Mouse (Mus musculus): ENCODE data around the gene Hoxa3. TPM values are rescaled to one million over a fixed set of nuclear protein-coding genes. Genes with fewer than 3 reads are reported as not detected.

Gene Hoxa3
- polyA plus RNA-seq, 1 experiment from 2014 or later: 0.11 TPM

DNA sequence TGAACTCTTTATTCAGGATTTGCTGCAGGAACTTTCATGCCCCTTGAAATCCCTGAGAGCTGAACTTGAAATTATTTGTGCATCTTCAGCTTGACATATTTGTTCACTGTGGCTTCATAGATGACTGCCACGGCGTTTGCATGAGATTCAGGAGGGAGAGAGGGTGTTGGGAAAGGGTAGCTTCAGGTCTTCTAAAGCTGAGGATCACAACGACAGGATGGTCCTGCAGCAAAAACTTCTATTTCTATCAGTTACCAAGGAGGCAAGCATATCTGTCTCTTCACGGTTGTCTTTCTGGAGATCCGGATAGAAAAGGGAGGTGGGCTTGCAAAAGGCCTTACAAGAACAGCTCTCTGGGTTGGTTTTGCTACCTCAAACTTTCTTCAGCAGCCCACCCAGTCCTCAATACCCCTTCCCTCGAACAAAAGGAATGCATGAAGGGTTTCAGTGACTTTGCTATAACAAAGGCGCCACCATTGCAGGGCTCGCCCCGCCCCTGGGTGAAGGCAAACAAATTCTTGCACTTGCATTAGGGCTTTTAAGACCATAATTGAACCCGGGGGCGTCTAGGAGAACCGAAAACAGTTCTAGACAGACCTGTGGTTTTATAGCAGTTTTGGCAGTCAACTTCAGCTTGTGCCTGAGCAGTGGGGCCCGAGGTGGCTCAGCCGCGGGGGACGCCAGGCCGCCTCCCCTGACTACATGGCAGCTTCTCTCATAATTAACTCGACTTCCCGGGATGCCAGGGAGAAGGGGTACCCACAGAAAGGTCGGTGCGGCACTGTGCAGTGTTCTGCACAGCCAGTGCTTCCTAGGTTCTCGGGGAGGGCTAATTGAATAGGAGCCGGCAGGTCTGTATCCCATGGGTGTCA is 34.9 kb upstream of the Hoxa3 start:
- Histone ChIP-seq H3K36me3 (ENCODE audit: control insufficient read depth, insufficient read depth, low read length) (no peaks in the 10 kb centered on the region), H3K9me3 (ENCODE audit: control insufficient read depth, low read length) (no peaks in the 10 kb centered on the region), H3K27ac (ENCODE audit: low read depth, low read length) (no peak overlapping the region), H3K4me1 (ENCODE audit: control insufficient read depth, insufficient read depth, low read length) (no peaks in the 10 kb centered on the region), H3K27me3 (ENCODE audit: control insufficient read depth, insufficient read depth, low read length) (peaks cover 99% of the 10 kb centered on the region), H3K4me2 (no peak overlapping the region), H3K4me3 (ENCODE audit: low read depth, low read length) (no peak overlapping the region), H3K9ac (ENCODE audit: low read length) (no peak overlapping the region)
- 2% methylated on average over 23 of the region's 23 CpGs for WGBS
- DNase-seq (ENCODE audit: low spot score, missing footprints): peak; percentile 95
- no peak for ATAC-seq (ENCODE audit: low FRiP score)

DNA sequence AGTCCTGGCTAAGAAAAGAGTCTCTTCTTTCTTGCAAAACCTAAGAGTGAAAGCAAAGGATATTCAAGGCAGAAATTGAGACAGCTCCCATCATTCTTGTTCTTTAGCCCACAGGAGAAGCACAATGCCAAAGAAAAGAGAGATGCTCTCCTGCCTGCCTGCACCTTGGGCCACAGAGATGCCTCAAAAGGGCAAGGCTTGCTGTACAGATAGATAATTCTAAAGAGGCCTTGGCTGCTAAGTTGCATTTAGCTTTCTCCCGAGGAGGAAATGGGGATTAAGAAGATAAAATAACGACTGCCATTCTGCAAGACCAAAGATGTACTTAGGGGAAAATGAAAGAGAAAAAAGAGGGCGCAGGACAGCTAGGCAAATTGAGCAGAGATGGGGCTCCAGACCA is 33.8 kb upstream of the Hoxa3 start:
- Histone ChIP-seq H3K27me3 (ENCODE audit: control insufficient read depth, insufficient read depth, low read length) (peaks cover 99% of the 10 kb centered on the region), H3K9me3 (ENCODE audit: control insufficient read depth, low read length) (no peaks in the 10 kb centered on the region), H3K4me1 (ENCODE audit: control insufficient read depth, insufficient read depth, low read length) (no peaks in the 10 kb centered on the region), H3K9ac (ENCODE audit: low read length) (no peak overlapping the region), H3K4me2 (no peak overlapping the region), H3K36me3 (ENCODE audit: control insufficient read depth, insufficient read depth, low read length) (no peaks in the 10 kb centered on the region), H3K4me3 (ENCODE audit: low read depth, low read length) (no peak overlapping the region), H3K27ac (ENCODE audit: low read depth, low read length) (no peak overlapping the region)
- ATAC-seq (ENCODE audit: low FRiP score) (no peak), DNase-seq (ENCODE audit: low spot score, missing footprints) (no peak)
- 6% methylated on average over 3 of the region's 3 CpGs for WGBS

DNA sequence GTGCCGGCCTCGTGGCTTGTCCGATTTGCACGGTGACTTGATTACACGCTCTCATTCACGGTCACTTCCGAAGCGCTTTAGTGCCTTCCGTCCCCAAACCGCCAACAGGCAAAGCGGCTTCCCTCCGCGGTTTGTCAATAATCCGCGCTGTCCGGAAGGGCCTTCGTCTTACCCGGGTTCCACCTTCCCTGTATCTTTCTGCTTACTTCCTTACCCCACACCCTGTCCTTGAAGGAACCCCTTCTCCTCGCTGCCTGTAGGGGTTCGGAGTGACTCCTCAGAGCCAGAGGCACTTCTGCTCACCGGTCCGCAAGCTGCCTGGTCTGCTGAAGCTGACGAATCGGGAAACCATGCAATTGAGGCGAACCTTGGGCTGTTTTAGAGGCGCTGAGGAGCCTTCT is 33.3 kb upstream of the Hoxa3 start:
- H3K27ac ChIP-seq (ENCODE audit: low read depth, low read length): no peak overlapping the region
- no peaks in the 10 kb centered on the region for H3K4me1 ChIP-seq (ENCODE audit: control insufficient read depth, insufficient read depth, low read length)
- H3K9ac ChIP-seq (ENCODE audit: low read length): no peak overlapping the region
- peak; percentile 96 for DNase-seq (ENCODE audit: low spot score, missing footprints)
- H3K4me3 ChIP-seq (ENCODE audit: low read depth, low read length): no peak overlapping the region
- no peak overlapping the region for H3K4me2 ChIP-seq
- H3K36me3 ChIP-seq (ENCODE audit: control insufficient read depth, insufficient read depth, low read length): no peaks in the 10 kb centered on the region
- H3K9me3 ChIP-seq (ENCODE audit: control insufficient read depth, low read length): no peaks in the 10 kb centered on the region
- ATAC-seq (ENCODE audit: low FRiP score): no peak
- WGBS: under 1% methylated on average over 26 of the region's 26 CpGs
- H3K27me3 ChIP-seq (ENCODE audit: control insufficient read depth, insufficient read depth, low read length): peaks cover 99% of the 10 kb centered on the region

DNA sequence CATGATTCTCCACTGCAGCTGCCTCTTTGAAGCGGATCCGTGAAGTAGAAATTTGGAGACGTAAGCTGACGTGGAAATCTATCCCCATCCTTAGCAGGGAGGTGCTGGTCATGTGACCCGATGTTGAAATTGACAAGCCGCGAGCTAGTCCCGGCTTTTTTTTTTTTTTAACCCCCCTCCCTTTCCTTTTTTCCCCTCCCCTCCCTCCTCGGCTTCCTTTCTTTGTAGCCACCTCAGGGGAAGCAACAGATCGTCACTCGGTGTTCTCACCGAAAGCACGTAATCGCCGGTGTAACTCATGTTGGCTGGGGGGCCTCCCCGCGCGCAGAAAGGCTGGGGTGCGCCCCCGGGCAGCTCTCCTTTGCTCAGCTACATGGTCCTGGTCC is 32.6 kb upstream of the Hoxa3 start, which contains the start of gene Hoxa11:
Gene Hoxa11, minus strand, starts transcription at position 54 of the 386 bp plus-strand sequence.
- Histone ChIP-seq H3K36me3 (ENCODE audit: control insufficient read depth, insufficient read depth, low read length) (no peaks in the 10 kb centered on the region), H3K4me1 (ENCODE audit: control insufficient read depth, insufficient read depth, low read length) (no peaks in the 10 kb centered on the region), H3K27me3 (ENCODE audit: control insufficient read depth, insufficient read depth, low read length) (peaks cover 99% of the 10 kb centered on the region), H3K4me2 (no peak within 1 kb of the TSS), H3K27ac (ENCODE audit: low read depth, low read length) (no peak within 1 kb of the TSS), H3K4me3 (ENCODE audit: low read depth, low read length) (no peak within 1 kb of the TSS), H3K9me3 (ENCODE audit: control insufficient read depth, low read length) (no peaks in the 10 kb centered on the region), H3K9ac (ENCODE audit: low read length) (no peak within 1 kb of the TSS)
- WGBS: under 1% methylated on average over 20 of the region's 20 CpGs
- ATAC-seq (ENCODE audit: low FRiP score) (no peak), DNase-seq (ENCODE audit: low spot score, missing footprints) (peak; percentile 93)

DNA sequence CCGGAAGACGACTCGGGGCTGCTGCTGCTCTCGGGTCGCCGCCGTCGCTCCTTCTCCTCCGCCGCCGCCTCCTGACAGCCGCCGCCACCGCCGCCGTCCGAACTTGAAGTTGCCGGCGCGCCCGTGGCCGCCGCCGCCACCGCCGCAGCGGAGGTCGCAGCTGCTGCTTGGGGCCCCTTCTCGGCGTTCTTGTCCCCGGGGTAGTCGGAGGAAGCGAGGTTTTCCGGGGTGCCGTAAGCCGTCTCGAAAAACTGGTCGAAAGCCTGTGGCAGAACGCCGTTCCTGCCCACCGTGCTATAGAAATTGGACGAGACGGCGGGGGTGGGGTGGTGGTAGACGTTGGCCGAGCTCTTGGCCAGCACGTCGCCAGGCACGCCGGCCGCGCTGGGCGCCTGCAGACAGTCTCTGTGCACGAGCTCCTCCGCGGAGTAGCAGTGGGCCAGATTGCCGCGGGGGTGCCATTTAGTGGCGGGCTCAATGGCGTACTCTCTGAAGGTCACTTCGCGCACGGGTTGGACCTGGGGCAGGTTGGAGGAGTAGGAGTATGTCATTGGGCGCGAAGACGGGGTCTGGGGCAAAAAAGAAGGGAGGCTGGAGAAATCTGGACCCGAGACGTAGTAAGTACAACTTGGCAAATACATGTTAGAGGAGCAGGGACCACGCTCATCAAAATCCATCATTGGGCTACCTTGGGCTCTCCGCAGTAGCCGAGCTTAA is 32.1 kb upstream of the Hoxa3 start:
- peaks cover 99% of the 10 kb centered on the region for H3K27me3 ChIP-seq (ENCODE audit: control insufficient read depth, insufficient read depth, low read length)
- no peaks in the 10 kb centered on the region for H3K9me3 ChIP-seq (ENCODE audit: control insufficient read depth, low read length)
- H3K4me1 ChIP-seq (ENCODE audit: control insufficient read depth, insufficient read depth, low read length): no peaks in the 10 kb centered on the region
- H3K27ac ChIP-seq (ENCODE audit: low read depth, low read length): no peak overlapping the region
- no peaks in the 10 kb centered on the region for H3K36me3 ChIP-seq (ENCODE audit: control insufficient read depth, insufficient read depth, low read length)
- no peak overlapping the region for H3K9ac ChIP-seq (ENCODE audit: low read length)
- no peak overlapping the region for H3K4me3 ChIP-seq (ENCODE audit: low read depth, low read length)
- ATAC-seq (ENCODE audit: low FRiP score): no peak
- under 1% methylated on average over 70 of the region's 71 CpGs for WGBS
- DNase-seq (ENCODE audit: low spot score, missing footprints): peak; percentile 95
- H3K4me2 ChIP-seq: no peak overlapping the region

DNA sequence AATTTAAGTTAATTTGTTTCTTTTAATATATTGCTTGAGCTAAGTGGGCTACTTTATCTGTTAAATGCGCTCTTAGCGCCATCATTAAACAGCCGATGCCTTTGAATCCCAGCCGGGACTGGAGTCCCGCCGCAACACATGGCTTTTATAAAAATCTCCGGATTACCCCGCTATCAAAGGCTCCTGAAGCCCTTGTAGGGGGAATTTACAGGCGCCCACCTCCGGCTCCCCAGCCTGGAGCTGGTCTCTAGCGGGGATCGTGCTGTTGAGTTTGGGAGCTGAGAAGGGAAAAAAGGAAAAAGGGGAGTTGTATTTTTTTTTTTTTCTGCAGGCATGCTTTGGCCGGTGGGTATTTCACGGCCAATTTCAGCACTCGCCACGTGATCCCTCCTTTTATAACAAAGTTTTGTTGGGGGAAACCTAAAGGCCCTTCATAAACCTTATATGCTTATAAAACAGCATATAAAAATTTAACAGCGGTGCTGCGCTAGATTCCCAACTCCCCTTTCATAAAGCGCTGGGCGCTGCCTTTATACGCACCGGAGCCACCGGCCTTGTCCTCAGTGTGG is 31.4 kb upstream of the Hoxa3 start:
- H3K4me1 ChIP-seq (ENCODE audit: control insufficient read depth, insufficient read depth, low read length): no peaks in the 10 kb centered on the region
- H3K4me2 ChIP-seq: no peak overlapping the region
- 1% methylated on average over 23 of the region's 23 CpGs for whole genome bisulfite sequencing
- no peak overlapping the region for H3K9ac ChIP-seq (ENCODE audit: low read length)
- peak; percentile 93 for DNase-seq (ENCODE audit: low spot score, missing footprints)
- H3K9me3 ChIP-seq (ENCODE audit: control insufficient read depth, low read length): no peaks in the 10 kb centered on the region
- no peak overlapping the region for H3K4me3 ChIP-seq (ENCODE audit: low read depth, low read length)
- no peak overlapping the region for H3K27ac ChIP-seq (ENCODE audit: low read depth, low read length)
- H3K36me3 ChIP-seq (ENCODE audit: control insufficient read depth, insufficient read depth, low read length): no peaks in the 10 kb centered on the region
- H3K27me3 ChIP-seq (ENCODE audit: control insufficient read depth, insufficient read depth, low read length): peaks cover 99% of the 10 kb centered on the region
- no peak for ATAC-seq (ENCODE audit: low FRiP score)

DNA sequence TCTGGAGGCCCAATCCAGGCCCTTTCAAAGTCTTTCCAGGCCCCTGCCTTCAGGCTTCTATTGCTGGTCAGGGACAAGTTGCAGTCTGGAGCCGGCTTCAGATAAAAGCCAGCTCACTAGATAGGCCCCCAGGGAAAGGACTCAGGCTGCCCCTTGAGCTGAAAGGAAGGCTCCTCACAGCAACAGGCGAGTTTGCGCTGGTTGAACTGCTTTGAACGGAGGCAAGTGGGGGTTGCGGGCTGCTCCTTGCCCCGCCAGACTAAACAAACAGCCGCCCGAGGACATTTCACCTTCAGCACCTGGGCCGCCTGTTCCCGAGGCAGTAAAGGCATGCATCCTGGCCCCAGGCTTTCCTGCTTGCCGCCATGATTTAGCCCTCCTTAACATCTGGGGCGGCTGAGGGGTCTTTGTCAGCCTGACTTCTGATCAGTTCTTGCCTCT is 30.6 kb upstream of the Hoxa3 start:
- Histone ChIP-seq H3K4me1 (ENCODE audit: control insufficient read depth, insufficient read depth, low read length) (no peaks in the 10 kb centered on the region), H3K36me3 (ENCODE audit: control insufficient read depth, insufficient read depth, low read length) (no peaks in the 10 kb centered on the region), H3K9me3 (ENCODE audit: control insufficient read depth, low read length) (no peaks in the 10 kb centered on the region), H3K9ac (ENCODE audit: low read length) (no peak overlapping the region), H3K27ac (ENCODE audit: low read depth, low read length) (no peak overlapping the region), H3K4me3 (ENCODE audit: low read depth, low read length) (no peak overlapping the region), H3K27me3 (ENCODE audit: control insufficient read depth, insufficient read depth, low read length) (peaks cover 98% of the 10 kb centered on the region), H3K4me2 (no peak overlapping the region)
- WGBS: 2% methylated on average over 12 of the region's 12 CpGs
- DNase-seq (ENCODE audit: low spot score, missing footprints): peak; percentile 94
- no peak for ATAC-seq (ENCODE audit: low FRiP score)

DNA sequence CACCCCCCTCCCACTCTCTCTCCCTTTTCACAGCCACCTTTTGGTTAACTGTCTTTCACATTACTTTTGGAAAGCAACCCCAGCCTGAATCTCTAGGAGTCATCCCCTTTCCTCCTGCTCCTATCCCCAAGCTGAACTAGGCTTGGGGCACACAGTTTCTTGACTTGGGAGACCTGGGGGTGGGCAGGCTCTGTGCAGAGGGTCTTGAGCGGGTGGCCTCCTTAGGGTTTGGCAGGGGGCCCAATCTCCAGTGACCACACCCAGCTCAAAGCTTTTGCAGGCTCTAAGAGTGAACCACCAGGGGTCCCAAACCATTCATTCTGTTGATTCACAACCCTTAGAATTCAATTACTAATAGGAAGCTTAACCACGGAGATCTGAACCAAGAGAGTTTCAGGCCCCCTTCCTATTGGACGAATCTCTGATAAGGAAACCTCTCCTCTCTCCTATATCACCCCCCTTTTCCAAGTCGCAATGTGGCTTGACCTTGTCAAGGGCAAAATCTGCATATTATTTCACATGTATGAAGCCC is 29.7 kb upstream of the Hoxa3 start:
- DNase-seq (ENCODE audit: low spot score, missing footprints) (no peak), ATAC-seq (ENCODE audit: low FRiP score) (no peak)
- Histone ChIP-seq H3K27me3 (ENCODE audit: control insufficient read depth, insufficient read depth, low read length) (peaks cover 98% of the 10 kb centered on the region), H3K9ac (ENCODE audit: low read length) (no peak overlapping the region), H3K27ac (ENCODE audit: low read depth, low read length) (no peak overlapping the region), H3K4me3 (ENCODE audit: low read depth, low read length) (no peak overlapping the region), H3K36me3 (ENCODE audit: control insufficient read depth, insufficient read depth, low read length) (no peaks in the 10 kb centered on the region), H3K4me2 (no peak overlapping the region), H3K4me1 (ENCODE audit: control insufficient read depth, insufficient read depth, low read length) (no peaks in the 10 kb centered on the region), H3K9me3 (ENCODE audit: control insufficient read depth, low read length) (no peaks in the 10 kb centered on the region)
- WGBS: 3% methylated on average over 4 of the region's 4 CpGs

All from midbrain, embryonic 11.5 days (tissue).